Mouse (Mus musculus) heart, embryonic 13.5 days (tissue): ENCODE data around the gene Gbx1. TPM values are rescaled to one million over a fixed set of nuclear protein-coding genes. Genes with fewer than 3 reads are reported as not detected.
"Not testable (repeated sequence)": the region's sequence is repeated elsewhere in the genome, so short reads cannot be mapped to it uniquely, and the experiment has no call there.

ENCODE experiments used
- ATAC-seq: fragments of 200-750 bp; cut with Nextera tagmentation; 2 replicates; pipeline ENCODE4 v1.8.0; 2017; ENCODE audit warnings: moderate TSS enrichment; ENCODE audit not compliant: insufficient number of reproducible peaks, low FRiP score, low TSS enrichment; ENCODE audit errors: extremely low read depth
- H3K27ac ChIP-seq: fragments of 300-500 bp; sonication (generic); replicated peaks from 2 replicates; pipeline ENCODE4 v1.5.1; 2015; ENCODE audit warnings: moderate library complexity, mild to moderate bottlenecking, inconsistent platforms
- H3K27me3 ChIP-seq: fragments of 300-500 bp; sonication (generic); replicated peaks from 2 replicates; pipeline ENCODE4 v1.6.1; 2015; ENCODE audit warnings: mild to moderate bottlenecking, inconsistent platforms
- H3K36me3 ChIP-seq: fragments of 300-500 bp; sonication (generic); 2 replicates; pipeline ENCODE4 v1.6.1; 2015; ENCODE audit warnings: mild to moderate bottlenecking, inconsistent platforms
- H3K4me1 ChIP-seq: fragments of 300-500 bp; sonication (generic); 2 replicates; pipeline ENCODE4 v1.6.1; 2015; ENCODE audit warnings: inconsistent platforms
- H3K4me2 ChIP-seq: fragments of 300-500 bp; sonication (generic); 2 replicates; pipeline ENCODE4 v1.6.1; 2015; ENCODE audit warnings: inconsistent platforms, mild to moderate bottlenecking, moderate library complexity
- H3K4me3 ChIP-seq: fragments of 300-500 bp; sonication (generic); 2 replicates; pipeline ENCODE4 v1.5.1; 2015; ENCODE audit warnings: moderate library complexity, mild to moderate bottlenecking, inconsistent platforms
- H3K9ac ChIP-seq: fragments of 300-500 bp; sonication (generic); 2 replicates; pipeline ENCODE4 v1.6.1; 2015; ENCODE audit warnings: inconsistent platforms, mild to moderate bottlenecking, moderate library complexity
- H3K9me3 ChIP-seq: fragments of 300-500 bp; sonication (generic); 2 replicates; pipeline ENCODE4 v1.6.1; 2016; ENCODE audit warnings: inconsistent platforms
- WGBS: fragments of 180-500 bp; shearing (Covaris S2); methylation state at CpG from one replicate; pipeline ENCODE4 v1.1.7; 2015; ENCODE audit warnings: mixed read lengths; 5-methylcytosine and 5-hydroxymethylcytosine counted together
- polyA plus RNA-seq: library from polyadenylated mRNA; unstranded; fragments of >200 nt; fragmentation: Nextera tagmentation; extraction: Ambion mirVana; gene quantifications from 2 replicates; pipeline ENCODE4 v1.2.1, GENCODE M21; 2015

The Gbx1 gene
- polyA plus RNA-seq: 0.05 TPM in 1 of 2 replicates, not detected in the other

DNA sequence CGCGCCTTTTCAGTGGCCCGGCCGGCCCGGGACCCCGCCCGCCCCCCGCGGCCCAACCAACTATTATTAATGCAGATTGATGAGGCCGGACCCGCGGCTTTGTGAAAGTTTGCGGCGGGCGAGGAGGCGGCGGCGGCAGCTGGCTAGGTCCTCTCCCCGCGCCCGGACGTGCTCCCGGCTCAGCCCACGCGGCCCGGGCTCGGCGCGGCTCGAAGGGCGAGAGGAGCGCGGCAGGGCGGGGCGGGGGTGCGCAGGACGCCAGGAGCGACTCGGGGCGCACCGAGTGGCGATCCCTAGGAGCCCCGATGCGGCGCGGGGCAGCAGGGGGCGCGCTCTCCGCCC is at the start of gene Gbx1:
Gene Gbx1, minus strand, starts transcription at position 314 of the 342 bp plus-strand sequence.
- ATAC-seq: no peak
- no peak within 1 kb of the TSS for H3K27ac ChIP-seq
- under 1% methylated on average over 48 of the region's 49 CpGs for WGBS
- H3K9me3 ChIP-seq: no peaks in the 10 kb centered on the region
- peak within 1 kb of the TSS; percentile 52 for H3K4me3 ChIP-seq
- H3K9ac ChIP-seq: peak within 1 kb of the TSS; percentile 72
- peaks cover 15% of the 10 kb centered on the region for H3K4me1 ChIP-seq
- peak within 1 kb of the TSS; percentile 78 for H3K4me2 ChIP-seq
- no peaks in the 10 kb centered on the region for H3K36me3 ChIP-seq
- H3K27me3 ChIP-seq: peaks cover 99% of the 10 kb centered on the region

GRCm38 (mm10) chr5:24576801-24577182 is 49.8 kb upstream of the Gbx1 start:
- H3K4me1 ChIP-seq: peaks cover 17% of the 10 kb centered on the region
- H3K36me3 ChIP-seq: peaks cover 41% of the 10 kb centered on the region
- no peak for ATAC-seq
- no peaks in the 10 kb centered on the region for H3K27me3 ChIP-seq
- WGBS: 1% methylated on average over 32 of the region's 32 CpGs
- peak overlapping the region; percentile 93 for H3K9ac ChIP-seq
- H3K4me3 ChIP-seq: peak overlapping the region; percentile 89
- peak overlapping the region; percentile 92 for H3K4me2 ChIP-seq
- no peaks in the 10 kb centered on the region for H3K9me3 ChIP-seq
- H3K27ac ChIP-seq: peak overlapping the region; percentile 79

GRCm38 (mm10) chr5:24575948-24576347 is 48.9 kb upstream of the Gbx1 start:
- H3K4me3 ChIP-seq: peak overlapping the region; percentile 89
- no peak for ATAC-seq
- H3K4me2 ChIP-seq: peak overlapping the region; percentile 92
- no peaks in the 10 kb centered on the region for H3K27me3 ChIP-seq
- H3K9ac ChIP-seq: peak overlapping the region; percentile 93
- 93% methylated on average over 1 of the region's 1 CpGs for WGBS
- no peaks in the 10 kb centered on the region for H3K9me3 ChIP-seq
- H3K27ac ChIP-seq: no peak overlapping the region
- peaks cover 49% of the 10 kb centered on the region for H3K36me3 ChIP-seq
- peaks cover 17% of the 10 kb centered on the region for H3K4me1 ChIP-seq

GRCm38 (mm10) chr5:24556709-24557108 is 29.7 kb upstream of the Gbx1 start, which contains the start of gene 4931409K22Rik:
4931409K22Rik (minus strand) TSS chr5:24556809.
- no peak within 1 kb of the TSS for H3K9ac ChIP-seq
- no peak within 1 kb of the TSS for H3K27ac ChIP-seq
- no peaks in the 10 kb centered on the region for H3K4me1 ChIP-seq
- H3K9me3 ChIP-seq: no peaks in the 10 kb centered on the region
- H3K4me2 ChIP-seq: no peak within 1 kb of the TSS
- H3K36me3 ChIP-seq: no peaks in the 10 kb centered on the region
- peaks cover 14% of the 10 kb centered on the region for H3K27me3 ChIP-seq
- ATAC-seq: no peak
- 63% methylated on average over 2 of the region's 2 CpGs for WGBS
- no peak within 1 kb of the TSS for H3K4me3 ChIP-seq

DNA sequence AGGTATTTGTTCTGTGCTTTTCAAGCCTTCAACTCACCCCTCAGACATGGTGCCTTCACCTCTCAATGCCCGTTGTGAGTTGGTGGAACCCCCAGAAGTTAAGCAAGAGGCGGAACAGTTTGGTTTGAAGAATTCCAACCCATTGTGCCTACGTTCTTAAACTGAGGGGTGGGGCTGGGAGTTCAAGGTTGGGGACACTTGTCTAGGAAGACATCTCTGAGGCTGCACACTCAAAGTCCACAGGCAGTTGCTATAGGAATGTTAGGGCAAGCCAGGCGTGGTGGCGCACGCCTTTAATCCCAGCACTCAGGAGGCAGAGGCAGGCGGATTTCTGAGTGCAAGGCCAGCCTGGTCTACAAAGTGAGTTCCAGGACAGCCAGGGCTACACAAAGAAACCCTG is 28.3 kb upstream of the Gbx1 start:
- not testable (repeated sequence) for H3K36me3 ChIP-seq, H3K9ac ChIP-seq, ATAC-seq, H3K4me3 ChIP-seq, H3K4me2 ChIP-seq, H3K27ac ChIP-seq, H3K9me3 ChIP-seq
- Histone ChIP-seq H3K4me1 (peaks cover 10% of the 10 kb centered on the region), H3K27me3 (peaks cover 21% of the 10 kb centered on the region)
- 89% methylated on average over 7 of the region's 7 CpGs for WGBS

GRCm38 (mm10) chr5:24553621-24554244 is 26.7 kb upstream of the Gbx1 start:
- H3K4me2 ChIP-seq: no peak overlapping the region
- H3K27ac ChIP-seq: no peak overlapping the region
- peaks cover 34% of the 10 kb centered on the region for H3K27me3 ChIP-seq
- H3K9me3 ChIP-seq: no peaks in the 10 kb centered on the region
- H3K9ac ChIP-seq: no peak overlapping the region
- ATAC-seq: no peak
- no peak overlapping the region for H3K4me3 ChIP-seq
- H3K4me1 ChIP-seq: peaks cover 10% of the 10 kb centered on the region
- 53% methylated on average over 5 of the region's 5 CpGs for WGBS
- H3K36me3 ChIP-seq: no peaks in the 10 kb centered on the region

DNA sequence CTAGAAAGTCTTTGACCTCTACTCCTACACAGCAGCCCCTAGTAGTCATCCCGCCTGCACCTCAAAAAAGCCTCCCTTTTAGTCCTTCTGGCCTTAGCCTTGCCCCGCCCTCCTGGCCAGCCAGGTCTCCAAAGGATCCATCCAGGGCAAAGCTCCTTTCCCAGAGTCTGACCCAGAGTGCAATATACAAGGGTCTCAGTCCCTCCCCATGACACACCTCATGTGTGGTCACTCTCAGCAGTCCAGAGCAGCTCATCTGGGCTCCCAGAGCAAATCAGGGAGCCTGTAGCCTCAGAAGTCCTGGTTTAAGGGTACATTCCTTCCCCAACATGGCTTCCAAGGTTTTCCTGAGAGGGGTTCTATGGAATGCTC is 24.3 kb upstream of the Gbx1 start:
- H3K4me3 ChIP-seq: no peak overlapping the region; the same call in 1 of the 2 replicates

DNA sequence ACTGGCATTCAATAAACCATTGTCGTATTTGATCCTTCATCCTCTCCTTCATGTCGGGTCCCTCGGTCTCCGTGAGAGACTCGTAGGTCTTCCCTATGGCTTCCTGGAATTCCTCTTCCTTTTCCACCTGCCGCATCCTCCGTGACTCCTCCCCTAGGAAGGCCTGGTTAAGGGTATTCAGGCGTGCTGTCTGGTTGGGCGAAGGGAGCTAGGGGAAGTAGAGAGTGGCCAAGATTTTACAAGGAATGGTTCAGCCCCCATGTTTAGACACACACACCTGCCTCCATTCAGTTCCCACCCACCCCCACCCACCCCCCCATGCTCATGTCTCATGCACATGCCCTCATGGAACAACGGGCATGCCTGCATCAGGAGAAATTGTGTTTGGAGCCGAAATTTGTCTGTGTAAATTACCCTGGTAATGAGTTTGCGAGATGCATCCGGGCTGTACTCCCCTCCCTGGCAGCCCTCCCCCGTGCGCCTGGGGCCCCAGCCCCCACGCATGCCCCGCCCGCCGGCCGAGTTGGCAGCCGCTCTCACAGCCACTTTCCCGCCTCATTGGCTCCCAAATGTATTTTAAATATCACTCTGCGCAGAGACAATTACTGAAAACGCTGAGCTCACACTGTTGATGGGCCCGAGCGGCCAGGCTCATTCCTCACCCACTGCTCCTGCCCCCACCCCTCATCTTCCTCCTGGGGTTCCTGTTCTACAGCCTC is 23.8 kb upstream of the Gbx1 start:
- no peak for ATAC-seq
- WGBS: 35% methylated on average over 26 of the region's 26 CpGs
- Histone ChIP-seq H3K9me3 (no peaks in the 10 kb centered on the region), H3K4me1 (peaks cover 10% of the 10 kb centered on the region), H3K9ac (0 out of 2 replicates have a peak overlapping the region, but pooled peaks have one; percentile 16), H3K36me3 (no peaks in the 10 kb centered on the region), H3K27ac (no peak overlapping the region), H3K4me3 (peak overlapping the region; percentile 20; the same call in 1 of the 2 replicates), H3K4me2 (peak overlapping the region; percentile 36), H3K27me3 (peaks cover 36% of the 10 kb centered on the region)

More for the DNA sequence above, 24.3 kb upstream of the Gbx1 start:
- ATAC-seq: no peak
- H3K36me3 ChIP-seq: no peaks in the 10 kb centered on the region
- WGBS: 48% methylated on average over 2 of the region's 2 CpGs
- peaks cover 36% of the 10 kb centered on the region for H3K27me3 ChIP-seq
- H3K4me1 ChIP-seq: peaks cover 10% of the 10 kb centered on the region
- H3K9me3 ChIP-seq: no peaks in the 10 kb centered on the region
- peak overlapping the region; percentile 36 for H3K4me2 ChIP-seq
- no peak overlapping the region for H3K9ac ChIP-seq
- no peak overlapping the region for H3K27ac ChIP-seq

DNA sequence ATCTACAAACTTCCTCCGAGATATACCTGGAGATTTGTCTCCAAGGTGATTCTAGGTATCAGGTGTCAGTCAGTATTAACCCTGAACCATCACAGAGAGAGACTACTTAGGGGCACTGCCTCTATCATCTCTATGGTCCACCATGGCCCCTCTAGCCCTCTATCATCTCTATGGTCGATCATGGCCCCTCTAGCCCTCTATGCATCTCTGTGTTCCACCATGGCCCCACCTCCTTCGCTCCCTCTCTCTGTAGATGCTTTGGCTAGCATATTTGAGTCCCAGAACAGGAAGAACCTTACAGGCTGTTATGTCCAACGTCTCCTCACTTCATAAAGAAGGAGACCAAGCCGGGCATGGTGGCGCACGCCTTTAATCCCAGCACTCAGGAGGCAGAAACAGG is 15.6 kb upstream of the Gbx1 start:
- Histone ChIP-seq H3K27ac (no peak overlapping the region), H3K36me3 (no peaks in the 10 kb centered on the region), H3K9me3 (no peaks in the 10 kb centered on the region), H3K4me2 (no peak overlapping the region), H3K9ac (no peak overlapping the region), H3K4me3 (no peak overlapping the region), H3K4me1 (peaks cover 27% of the 10 kb centered on the region), H3K27me3 (peaks cover 10% of the 10 kb centered on the region)
- no peak for ATAC-seq
- 70% methylated on average over 7 of the region's 7 CpGs for WGBS

- Histone ChIP-seq H3K9ac (peak overlapping the region; percentile 73), H3K4me3 (peak overlapping the region; percentile 43), H3K4me2 (peak overlapping the region; percentile 74), H3K27ac (peak overlapping the region; percentile 80), H3K4me1 (peaks cover 27% of the 10 kb centered on the region), H3K27me3 (peaks cover 24% of the 10 kb centered on the region), H3K9me3 (no peaks in the 10 kb centered on the region), H3K36me3 (no peaks in the 10 kb centered on the region)
- no peak for ATAC-seq
- WGBS: 6% methylated on average over 6 of the region's 6 CpGs
These were observed 14.2 kb upstream of the Gbx1 start for GRCm38 (mm10) chr5:24541144-24541569.

GRCm38 (mm10) chr5:24540387-24541143 is 13.6 kb upstream of the Gbx1 start, which contains the start of gene Asb10:
Asb10 (minus strand) TSS chr5:24540978.
- H3K27ac ChIP-seq: peak within 1 kb of the TSS; percentile 80
- peak within 1 kb of the TSS; percentile 43 for H3K4me3 ChIP-seq
- H3K4me1 ChIP-seq: peaks cover 27% of the 10 kb centered on the region
- H3K36me3 ChIP-seq: no peaks in the 10 kb centered on the region
- peak within 1 kb of the TSS; percentile 73 for H3K9ac ChIP-seq
- H3K27me3 ChIP-seq: peaks cover 29% of the 10 kb centered on the region
- peak within 1 kb of the TSS; percentile 74 for H3K4me2 ChIP-seq
- 0 out of 2 replicates have a peak, but pooled peaks have one; percentile 32 for ATAC-seq
- H3K9me3 ChIP-seq: no peaks in the 10 kb centered on the region
- WGBS: 10% methylated on average over 14 of the region's 14 CpGs
